Mouse (Mus musculus) midbrain, postnatal 0 days (tissue): ENCODE measurements around the gene D430042O09Rik. TPM values are rescaled to one million over a fixed set of nuclear protein-coding genes. Genes with fewer than 3 reads are reported as not detected.

ENCODE experiments used
- ATAC-seq: fragments of 200-750 bp; cut with Nextera tagmentation; 2 replicates; pipeline ENCODE4 v1.8.0; 2017; ENCODE audit warnings: moderate number of reproducible peaks, mild to moderate bottlenecking, moderate TSS enrichment, moderate library complexity; ENCODE audit not compliant: low FRiP score
- DNase-seq: peaks from one replicate; pipeline ENCODE4 v3.0.0-alpha.2; 2015; ENCODE audit warnings: low spot score
- H3K27ac ChIP-seq: fragments of 300-500 bp; sonication (generic); 2 replicates; pipeline ENCODE4 v1.5.1; 2014; ENCODE audit warnings: low read depth, mild to moderate bottlenecking, low read length, mixed read lengths
- H3K27me3 ChIP-seq: fragments of 300-500 bp; sonication (generic); 2 replicates; pipeline ENCODE4 v1.6.1; 2014; ENCODE audit warnings: low read length, control low read depth, mixed read lengths; ENCODE audit not compliant: insufficient read depth
- H3K36me3 ChIP-seq: fragments of 300-500 bp; sonication (generic); 2 replicates; pipeline ENCODE4 v1.6.1; 2014; ENCODE audit warnings: low read length, control low read depth, mixed read lengths; ENCODE audit not compliant: insufficient read depth
- H3K4me1 ChIP-seq: fragments of 300-500 bp; sonication (generic); 2 replicates; pipeline ENCODE4 v1.6.1; 2014; ENCODE audit warnings: mild to moderate bottlenecking, control low read depth, antibody characterized with exemption, low read length, mixed read lengths; ENCODE audit not compliant: insufficient read depth
- H3K4me2 ChIP-seq: fragments of 300-500 bp; sonication (generic); 2 replicates; pipeline ENCODE4 v1.6.1; 2014; ENCODE audit warnings: low read depth, mild to moderate bottlenecking, low read length, mixed read lengths; ENCODE audit not compliant: poor library complexity, severe bottlenecking
- H3K4me3 ChIP-seq: fragments of 300-500 bp; sonication (generic); 2 replicates; pipeline ENCODE4 v1.5.1; 2014; ENCODE audit warnings: low read depth, mild to moderate bottlenecking, low read length, moderate library complexity
- H3K9ac ChIP-seq: fragments of 300-500 bp; sonication (generic); replicated peaks from 2 replicates; pipeline ENCODE4 v1.6.1; 2014; ENCODE audit warnings: mild to moderate bottlenecking, low read length, moderate library complexity, mixed read lengths; ENCODE audit not compliant: poor library complexity, severe bottlenecking
- H3K9me3 ChIP-seq: fragments of 300-500 bp; sonication (generic); 2 replicates; pipeline ENCODE4 v1.6.1; 2016; ENCODE audit warnings: low read length, control low read depth
- CTCF ChIP-seq: IDR thresholded peaks from 2 replicates; pipeline ENCODE4 v1.5.1; 2016; ENCODE audit warnings: antibody characterized with exemption, mild to moderate bottlenecking
- WGBS: fragments of 180-500 bp; shearing (Covaris S2); extraction: QIAGEN DNeasy Blood & Tissue Kit; methylation state at CpG from one replicate; pipeline ENCODE4 v1.1.7; 2014; 5-methylcytosine and 5-hydroxymethylcytosine counted together
- polyA plus RNA-seq: library from polyadenylated mRNA; unstranded; fragments of >200 nt; fragmentation: Nextera tagmentation; extraction: Ambion mirVana; gene quantifications from 2 replicates; pipeline ENCODE4 v1.2.1, GENCODE M21; 2015
- total RNA-seq: library from RNA; depleted of rRNA; stranded (reverse); fragments of >200 nt; gene quantifications from 2 replicates; pipeline ENCODE4 v1.2.3, GENCODE M21; 2014

The D430042O09Rik gene
- total and polyA plus RNA-seq, 2 experiments from 2014 or later = 4.3 to 16.9 TPM

GRCm38 (mm10) chr7:125872874-125873273 lies 165.2 kb downstream of the D430042O09Rik start:
- peaks cover 6% of the 10 kb centered on the region for H3K4me1 ChIP-seq
- no peak overlapping the region for H3K4me2 ChIP-seq
- 89% methylated on average over 3 of the region's 3 CpGs for WGBS
- H3K9ac ChIP-seq = no peak overlapping the region
- H3K27me3 ChIP-seq = no peaks in the 10 kb centered on the region
- no peak for TF ChIP-seq CTCF
- H3K9me3 ChIP-seq = no peaks in the 10 kb centered on the region
- ATAC-seq (no peak), DNase-seq (no peak)
- H3K4me3 ChIP-seq = no peak overlapping the region
- no peak overlapping the region for H3K27ac ChIP-seq
- H3K36me3 ChIP-seq = 0 out of 2 replicates have a peak, but pooled peaks cover 3% of the 10 kb centered on the region

DNA sequence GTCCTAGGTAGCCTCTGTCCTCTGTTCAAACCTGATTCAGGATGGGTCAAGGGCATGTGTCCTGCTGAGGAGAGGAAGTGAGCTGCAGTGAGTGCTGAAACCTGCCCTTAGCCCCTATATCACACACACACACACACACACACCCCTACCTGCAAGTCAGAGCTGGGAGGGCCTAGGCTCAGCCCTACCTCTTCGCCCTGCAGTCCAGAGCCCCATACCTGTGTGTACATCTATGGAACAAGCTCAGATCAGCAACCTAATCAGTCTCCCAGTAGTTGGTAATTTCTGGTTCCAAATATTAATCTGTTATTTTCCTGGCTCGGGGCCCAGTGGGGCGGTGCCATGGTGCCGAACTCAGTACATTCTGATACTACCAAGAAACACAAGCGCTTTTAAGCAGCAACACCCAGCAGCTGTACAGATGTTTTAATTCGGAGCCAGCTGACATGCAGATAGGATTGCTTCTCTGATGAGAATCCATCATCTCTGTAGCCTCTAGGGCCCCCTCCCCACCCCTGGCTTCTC lies 166.3 kb downstream of the D430042O09Rik start:
- no peak overlapping the region for H3K4me3 ChIP-seq
- H3K9me3 ChIP-seq = no peaks in the 10 kb centered on the region
- no peak for TF ChIP-seq CTCF
- no peaks in the 10 kb centered on the region for H3K27me3 ChIP-seq
- H3K36me3 ChIP-seq = 0 out of 2 replicates have a peak, but pooled peaks cover 3% of the 10 kb centered on the region
- no peak overlapping the region for H3K4me2 ChIP-seq
- H3K27ac ChIP-seq = no peak overlapping the region
- no peak for DNase-seq
- 89% methylated on average over 6 of the region's 6 CpGs for WGBS
- no peak for ATAC-seq
- peaks cover 6% of the 10 kb centered on the region for H3K4me1 ChIP-seq
- no peak overlapping the region for H3K9ac ChIP-seq

- WGBS = 90% methylated on average over 4 of the region's 4 CpGs
- no peak overlapping the region for H3K27ac ChIP-seq
- H3K27me3 ChIP-seq = no peaks in the 10 kb centered on the region
- H3K9me3 ChIP-seq = no peaks in the 10 kb centered on the region
- H3K36me3 ChIP-seq = 0 out of 2 replicates have a peak, but pooled peaks cover 3% of the 10 kb centered on the region
- TF ChIP-seq CTCF = no peak
- H3K4me2 ChIP-seq = no peak overlapping the region
- H3K9ac ChIP-seq = no peak overlapping the region
- ATAC-seq (no peak), DNase-seq (no peak)
- no peaks in the 10 kb centered on the region for H3K4me1 ChIP-seq
- no peak overlapping the region for H3K4me3 ChIP-seq
These were observed 170.4 kb downstream of the D430042O09Rik start for GRCm38 (mm10) chr7:125878040-125878439.

DNA sequence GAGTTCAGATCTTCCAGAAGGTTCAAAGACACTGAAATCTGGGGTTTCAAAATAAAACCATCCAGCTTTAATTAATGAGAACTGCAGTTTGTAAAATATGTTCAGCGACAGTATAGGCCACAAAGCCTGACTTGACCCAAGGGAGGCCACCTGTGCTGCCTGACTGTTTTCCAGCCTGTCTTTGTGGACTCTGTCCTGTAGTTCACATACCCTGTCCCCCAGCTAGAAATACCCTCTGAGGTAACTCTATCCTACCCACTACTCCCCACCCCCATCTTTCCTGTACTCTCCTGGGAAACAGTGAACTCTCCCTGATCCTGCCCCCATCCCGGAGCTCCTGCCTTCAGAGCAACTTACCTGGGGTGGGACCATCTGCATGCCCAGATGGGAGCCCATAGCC lies 175.5 kb downstream of the D430042O09Rik start:
- H3K9ac ChIP-seq = no peak overlapping the region
- H3K4me3 ChIP-seq = no peak overlapping the region
- WGBS = 84% methylated on average over 2 of the region's 2 CpGs
- no peak for TF ChIP-seq CTCF
- no peak overlapping the region for H3K4me2 ChIP-seq
- no peak for ATAC-seq
- H3K4me1 ChIP-seq = peaks cover 4% of the 10 kb centered on the region
- no peak for DNase-seq
- no peaks in the 10 kb centered on the region for H3K27me3 ChIP-seq
- H3K36me3 ChIP-seq = no peaks in the 10 kb centered on the region
- no peak overlapping the region for H3K27ac ChIP-seq
- no peaks in the 10 kb centered on the region for H3K9me3 ChIP-seq

DNA sequence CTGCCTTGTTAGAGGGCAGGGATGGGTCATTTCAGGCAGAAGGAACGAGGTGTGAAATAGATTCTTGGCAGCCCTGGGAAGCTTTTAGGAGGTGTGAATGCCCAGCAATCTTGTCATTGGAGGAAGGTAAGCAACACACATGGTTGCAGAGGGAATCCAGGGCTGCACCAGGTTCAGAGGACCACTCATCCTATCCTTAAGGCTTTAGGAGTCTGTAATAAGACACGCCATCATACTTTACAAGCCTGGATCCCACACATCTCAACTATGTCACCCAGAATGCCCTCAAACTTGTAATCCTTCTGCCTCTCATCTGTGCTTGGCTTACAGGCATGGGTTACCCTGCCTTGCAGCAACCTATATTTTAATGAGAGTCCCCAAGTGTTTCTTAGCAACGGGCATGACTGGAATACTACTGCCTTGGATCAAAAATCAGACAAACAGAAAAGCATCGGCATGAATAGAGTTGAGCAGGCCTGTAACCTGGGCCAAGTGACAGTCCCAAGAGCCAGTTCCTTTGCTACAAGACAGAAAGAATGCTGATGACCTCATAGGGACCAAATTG lies 178.5 kb downstream of the D430042O09Rik start:
- no peak for DNase-seq
- Histone ChIP-seq H3K9me3 (no peaks in the 10 kb centered on the region), H3K4me2 (no peak overlapping the region), H3K27me3 (no peaks in the 10 kb centered on the region), H3K27ac (peak overlapping the region; percentile 38; the same call in 1 of the 2 replicates), H3K9ac (no peak overlapping the region), H3K36me3 (no peaks in the 10 kb centered on the region), H3K4me1 (peaks cover 4% of the 10 kb centered on the region), H3K4me3 (no peak overlapping the region)
- no peak for ATAC-seq
- WGBS = 42% methylated on average over 4 of the region's 4 CpGs
- no peak for TF ChIP-seq CTCF

- Histone ChIP-seq H3K4me3 (no peak overlapping the region), H3K36me3 (no peaks in the 10 kb centered on the region), H3K9me3 (no peaks in the 10 kb centered on the region), H3K27ac (no peak overlapping the region), H3K4me2 (no peak overlapping the region), H3K9ac (no peak overlapping the region), H3K27me3 (no peaks in the 10 kb centered on the region), H3K4me1 (peaks cover 4% of the 10 kb centered on the region)
- no peak for ATAC-seq
- 77% methylated on average over 4 of the region's 4 CpGs for WGBS
- no peak for DNase-seq
- no peak for TF ChIP-seq CTCF
These were observed 179.4 kb downstream of the D430042O09Rik start for GRCm38 (mm10) chr7:125887124-125887523.
